Mouse (Mus musculus) brain, adult 10 weeks (tissue): Measurements from ENCODE around the gene Tas2r106. TPM values are rescaled to one million over a fixed set of nuclear protein-coding genes. Genes with fewer than 3 reads are reported as not detected.

ENCODE experiments used
- polyA plus RNA-seq: library from polyadenylated mRNA; stranded (reverse); fragments of 350-450 nt; fragmentation: Illumina TruSeq; extraction: RNeasy Lipid Tissue Mini Kit (QIAGEN cat#74804); gene quantifications from one replicate; pipeline ENCODE4 v1.2.3, GENCODE M21; 2015; ENCODE audit warnings: low read depth, low replicate concordance

The Tas2r106 gene
- polyA plus RNA-seq = not detected

GRCm38 (mm10) chr6:131678786-131679185 lies at the start of gene Tas2r106:
Gene Tas2r106 (minus strand): TSS chr6:131678886.

GRCm38 (mm10) chr6:131689963-131690362 lies 11.3 kb upstream of the Tas2r106 start, which contains the start of gene Tas2r114:
Gene Tas2r114 (minus strand): TSS chr6:131690063.

GRCm38 (mm10) chr6:131687395-131687794 lies 8.7 kb upstream of the Tas2r106 start, which contains the start of gene Tas2r105:
Gene Tas2r105 (minus strand): TSS chr6:131687495.

GRCm38 (mm10) chr6:131685644-131686043 lies 7.0 kb upstream of the Tas2r106 start, which contains the start of gene Tas2r104:
Gene Tas2r104 (minus strand): TSS chr6:131685744.

GRCm38 (mm10) chr6:131660049-131660448 lies 18.6 kb downstream of the Tas2r106 start, which contains the start of gene Tas2r107:
Gene Tas2r107 (minus strand): TSS chr6:131660149.

GRCm38 (mm10) chr6:131630812-131631211 lies 47.9 kb downstream of the Tas2r106 start, which contains the start of gene Tas2r130:
Gene Tas2r130 (minus strand): TSS chr6:131630912.

Other genes with a start within 250 kb of the Tas2r106 start
- not detected for gene 5430401F13Rik, start 192.5 kb downstream of the Tas2r106 start, polyA plus RNA-seq
- not detected for gene Gm6619, start 192.5 kb downstream of the Tas2r106 start, polyA plus RNA-seq
- not detected for gene Tas2r130, start 48.0 kb downstream of the Tas2r106 start, polyA plus RNA-seq
- not detected for gene Tas2r107, start 18.7 kb downstream of the Tas2r106 start, polyA plus RNA-seq
- gene Tas2r104, start 6.9 kb upstream of the Tas2r106 start, polyA plus RNA-seq = not detected
- not detected for gene Tas2r105, start 8.6 kb upstream of the Tas2r106 start, polyA plus RNA-seq
- not detected for gene Tas2r114, start 11.2 kb upstream of the Tas2r106 start, polyA plus RNA-seq